Mouse (Mus musculus) cerebellum, adult 11 months (tissue): ENCODE results near the gene Ccr4.

Experiments used
- DNase-seq: peaks from one replicate; pipeline ENCODE4 v3.0.0; 2022

The Ccr4 gene

GRCm38 (mm10) chr9:114466871-114467270 is 37.8 kb downstream of the Ccr4 start:
- DNase-seq, result no peak

- no peak for DNase-seq
Measured at GRCm38 (mm10) chr9:114465442-114465841, 39.3 kb downstream of the Ccr4 start.

GRCm38 (mm10) chr9:114462569-114462968 is 42.1 kb downstream of the Ccr4 start:
- no peak for DNase-seq

- no peak for DNase-seq
Measured at GRCm38 (mm10) chr9:114458436-114458835, 46.3 kb downstream of the Ccr4 start.

- DNase-seq, result no peak
Measured at GRCm38 (mm10) chr9:114455420-114455819, 49.3 kb downstream of the Ccr4 start.

GRCm38 (mm10) chr9:114452418-114452817 is 52.3 kb downstream of the Ccr4 start:
- no peak for DNase-seq

GRCm38 (mm10) chr9:114451615-114452014 is 53.1 kb downstream of the Ccr4 start:
- DNase-seq, result no peak

- DNase-seq, result no peak
Measured at GRCm38 (mm10) chr9:114449120-114449754, 55.5 kb downstream of the Ccr4 start.

GRCm38 (mm10) chr9:114448700-114449099 is 56.0 kb downstream of the Ccr4 start:
- no peak for DNase-seq

GRCm38 (mm10) chr9:114446887-114447286 is 57.8 kb downstream of the Ccr4 start:
- no peak for DNase-seq

GRCm38 (mm10) chr9:114443351-114443750 is 61.4 kb downstream of the Ccr4 start:
- no peak for DNase-seq

GRCm38 (mm10) chr9:114442893-114443292 is 61.8 kb downstream of the Ccr4 start:
- DNase-seq, result no peak

GRCm38 (mm10) chr9:114442225-114442624 is 62.5 kb downstream of the Ccr4 start:
- DNase-seq, result no peak

GRCm38 (mm10) chr9:114440548-114440947 is 64.2 kb downstream of the Ccr4 start:
- no peak for DNase-seq
